Mouse (Mus musculus): ENCODE data around the gene Ackr2.

Gene Ackr2

DNA sequence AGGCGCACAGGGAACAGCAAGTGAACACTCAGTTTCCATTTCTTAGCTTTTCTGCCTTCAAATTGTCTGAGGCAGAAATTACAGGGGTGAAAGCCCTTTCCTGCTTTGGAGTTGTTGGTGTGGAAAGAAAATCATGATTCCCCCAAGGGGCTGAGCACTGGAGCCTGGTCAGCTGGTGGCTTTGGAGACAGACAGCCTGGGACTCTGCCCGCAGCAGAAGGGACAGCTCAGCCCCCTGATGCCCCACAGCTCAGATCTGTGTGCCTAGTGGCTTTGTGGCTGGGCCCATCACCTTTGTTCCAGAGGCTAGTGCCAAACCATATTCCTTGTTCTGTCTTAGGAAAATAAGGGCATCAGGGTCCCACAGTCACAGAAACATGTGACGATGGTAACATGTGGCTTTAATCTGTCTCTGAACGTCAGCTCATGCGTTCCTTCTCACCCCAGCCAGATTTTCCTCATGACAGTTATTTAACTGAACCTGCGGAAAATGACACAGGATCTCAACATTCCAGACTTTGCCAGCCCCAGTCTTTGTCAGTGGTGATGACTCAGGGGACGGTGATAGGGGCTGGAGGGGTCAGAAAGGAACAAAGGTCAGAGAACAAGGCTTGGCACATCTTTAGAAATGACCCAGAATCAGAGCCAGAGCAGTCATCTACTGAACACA, 61.9 kb downstream of the Ackr2 start:
- in situ Hi-C loops (cut with MboI, MseI), result no loop called here
